Mouse (Mus musculus) megakaryocyte, embryonic 14.5 days (primary cell): ENCODE results near the gene Aplf. TPM values are rescaled to one million over a fixed set of nuclear protein-coding genes. Genes with fewer than 3 reads are reported as not detected.

Experiments used
- H3K27me3 ChIP-seq: replicated peaks from 2 replicates; pipeline ENCODE3; 2012; ENCODE audit warnings: inconsistent platforms
- H3K36me3 ChIP-seq: replicated peaks from 2 replicates; pipeline ENCODE3; 2012; ENCODE audit warnings: low read length, inconsistent platforms, mixed read lengths
- H3K4me1 ChIP-seq: 2 replicates; pipeline ENCODE4 v1.6.1; 2012; ENCODE audit warnings: inconsistent platforms
- H3K4me3 ChIP-seq: replicated peaks from 2 replicates; pipeline ENCODE3; 2012; ENCODE audit warnings: moderate library complexity, mild to moderate bottlenecking, inconsistent platforms
- H3K9me3 ChIP-seq: 2 replicates; pipeline ENCODE4 v1.6.1; 2012; ENCODE audit warnings: inconsistent platforms
- FLI1 ChIP-seq: IDR thresholded peaks from 2 replicates; pipeline ENCODE4 v1.6.1; 2012; ENCODE audit warnings: low read length, inconsistent platforms, mixed read lengths
- GATA1 ChIP-seq: IDR thresholded peaks from 3 replicates; pipeline ENCODE4 v1.6.1; 2012; ENCODE audit warnings: mixed read lengths, low read length, inconsistent platforms, borderline replicate concordance
- polyA plus RNA-seq: library from polyadenylated mRNA; stranded (reverse); fragments of >175 nt; gene quantifications from 2 replicates; pipeline ENCODE4 v1.2.3, GENCODE M21; 2012; ENCODE audit warnings: low replicate concordance; ENCODE audit not compliant: insufficient read depth

Gene Aplf
- 4.5 and 5.3 TPM in 2 replicates for polyA plus RNA-seq

DNA sequence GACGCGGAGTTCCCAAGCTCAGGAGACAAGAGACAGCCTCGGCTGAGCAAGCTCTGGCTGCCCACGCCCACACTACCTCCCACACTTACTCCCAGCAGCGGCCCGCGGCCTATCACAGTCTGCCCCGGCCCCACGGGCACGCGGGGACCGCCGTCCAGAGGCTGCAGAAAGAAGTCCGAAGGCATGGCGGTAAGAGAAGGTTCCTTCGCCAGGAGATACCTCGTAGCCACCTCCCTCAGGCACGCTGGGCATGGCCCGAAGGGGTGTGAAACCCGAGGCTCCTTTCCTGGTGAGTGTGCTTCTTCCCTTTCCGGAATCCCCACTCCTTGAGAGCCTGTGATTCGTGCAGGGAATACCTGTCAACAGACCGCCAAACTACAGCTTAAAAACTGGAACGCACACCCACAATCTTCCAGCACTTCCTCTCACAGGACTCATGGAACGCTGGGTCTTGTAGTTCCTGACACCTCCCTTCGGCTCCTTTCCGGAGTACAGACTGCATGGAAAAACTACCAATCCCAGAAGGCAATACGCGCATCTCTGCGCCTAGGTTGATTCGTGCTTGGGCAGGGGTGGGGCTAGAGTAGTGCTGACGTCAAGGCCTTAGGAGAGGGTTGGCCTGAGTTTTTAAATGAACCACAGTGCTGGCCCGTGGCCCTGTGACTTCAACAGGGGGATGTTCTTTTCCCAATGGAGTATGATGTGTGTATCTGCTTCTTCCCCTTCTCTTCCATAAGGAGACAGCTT lies at the start of gene Aplf:
Gene Aplf (minus strand): TSS at position 423 of the 747 bp plus-strand sequence.
- H3K36me3 ChIP-seq: peaks cover 16% of the 10 kb centered on the region
- H3K4me1 ChIP-seq: peaks cover 62% of the 10 kb centered on the region
- peaks cover 7% of the 10 kb centered on the region for H3K27me3 ChIP-seq
- H3K9me3 ChIP-seq: no peaks in the 10 kb centered on the region
- H3K4me3 ChIP-seq: peak within 1 kb of the TSS; percentile 94
- TF ChIP-seq GATA1: no peak
- 0 out of 2 replicates have a peak, but pooled peaks have one; percentile 29 for TF ChIP-seq FLI1

DNA sequence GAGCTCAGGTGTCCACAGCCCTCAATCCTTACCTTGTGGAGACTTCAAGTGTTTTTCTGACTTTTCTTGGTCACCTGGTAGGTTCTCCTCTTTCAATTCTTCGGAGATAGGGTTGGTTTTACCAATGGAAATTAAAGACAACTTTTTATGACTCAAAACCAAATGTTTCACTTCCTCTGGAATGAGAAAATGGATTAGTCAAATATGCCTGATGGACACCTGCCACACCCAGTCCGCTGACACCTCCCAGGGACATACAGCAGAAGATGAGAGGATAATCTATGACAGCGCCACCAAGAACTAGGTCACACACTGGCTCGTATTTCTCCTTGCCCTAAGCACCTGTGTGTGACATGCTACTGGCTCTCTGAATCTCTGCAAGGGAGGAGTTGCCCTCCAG lies 42.1 kb upstream of the Aplf start:
- Histone ChIP-seq H3K27me3 (peaks cover 23% of the 10 kb centered on the region), H3K4me3 (no peak overlapping the region), H3K9me3 (no peaks in the 10 kb centered on the region), H3K36me3 (no peaks in the 10 kb centered on the region), H3K4me1 (peaks cover 51% of the 10 kb centered on the region)
- TF ChIP-seq GATA1 (no peak), FLI1 (no peak)

DNA sequence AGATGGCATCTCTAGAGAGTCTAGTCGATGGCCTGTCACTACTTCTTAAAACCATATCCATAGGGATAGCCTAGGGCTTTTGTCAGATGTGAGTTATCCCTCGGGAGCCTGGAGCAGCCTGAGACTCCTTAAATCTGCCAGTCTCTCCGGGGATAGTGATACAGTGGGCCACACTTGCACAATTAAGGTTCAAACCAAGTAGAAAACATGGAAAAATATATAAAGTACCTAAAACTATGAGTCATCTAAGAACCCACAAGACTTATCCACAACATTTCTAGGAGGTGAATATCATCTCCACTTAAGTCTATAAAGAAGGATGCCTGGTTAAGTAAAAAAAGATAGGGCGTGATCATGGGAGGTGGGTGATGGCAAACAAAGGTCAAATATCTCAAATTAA lies 40.3 kb upstream of the Aplf start:
- no peaks in the 10 kb centered on the region for H3K9me3 ChIP-seq
- H3K4me1 ChIP-seq: peaks cover 56% of the 10 kb centered on the region
- H3K4me3 ChIP-seq: no peak overlapping the region
- no peaks in the 10 kb centered on the region for H3K36me3 ChIP-seq
- peaks cover 28% of the 10 kb centered on the region for H3K27me3 ChIP-seq
- TF ChIP-seq GATA1 (no peak), FLI1 (no peak)

DNA sequence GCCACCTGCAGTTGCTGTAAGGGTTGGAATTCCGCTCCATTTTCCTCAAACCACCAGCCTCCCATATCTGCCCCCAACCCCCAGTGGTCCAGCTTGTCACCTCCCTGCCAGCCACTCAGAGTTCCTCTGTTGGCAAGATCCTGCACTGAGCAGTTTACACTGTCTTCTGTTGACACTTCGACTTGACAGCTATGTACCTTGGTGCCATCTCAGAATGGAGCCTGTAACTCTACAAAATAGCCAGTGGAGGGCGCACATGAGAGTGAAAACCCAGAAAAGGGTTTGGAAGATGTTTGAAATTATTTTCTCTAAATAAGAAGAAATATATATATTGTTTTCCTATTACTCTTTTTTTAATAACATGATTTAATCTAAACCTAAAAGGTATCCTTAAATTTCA lies 34.3 kb upstream of the Aplf start:
- Histone ChIP-seq H3K9me3 (no peaks in the 10 kb centered on the region), H3K4me3 (no peak overlapping the region), H3K4me1 (peaks cover 53% of the 10 kb centered on the region), H3K36me3 (no peaks in the 10 kb centered on the region), H3K27me3 (peaks cover 21% of the 10 kb centered on the region)
- no peak for TF ChIP-seq FLI1
- TF ChIP-seq GATA1: no peak

DNA sequence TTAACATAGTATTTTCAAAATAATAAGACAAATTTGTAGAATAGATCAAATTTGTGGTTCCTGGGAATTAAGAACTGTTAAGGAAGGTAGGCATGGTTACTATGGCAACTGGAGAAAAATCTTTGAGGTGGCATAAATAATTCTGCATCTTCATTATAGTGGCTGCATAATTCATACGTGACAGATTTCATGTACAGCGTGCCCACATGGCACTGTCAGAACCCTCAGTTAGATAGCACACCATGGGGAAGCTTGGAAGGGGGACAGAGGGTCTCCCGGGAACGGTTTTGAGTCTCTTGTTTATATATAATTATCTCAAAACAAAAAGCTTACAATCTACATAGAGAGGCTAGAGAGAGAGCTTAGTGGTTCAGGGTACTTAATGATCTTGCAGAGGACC lies 24.6 kb upstream of the Aplf start:
- Histone ChIP-seq H3K4me1 (peaks cover 35% of the 10 kb centered on the region), H3K9me3 (peaks cover 12% of the 10 kb centered on the region), H3K27me3 (peaks cover 36% of the 10 kb centered on the region), H3K36me3 (no peaks in the 10 kb centered on the region), H3K4me3 (no peak overlapping the region)
- no peak for TF ChIP-seq GATA1
- no peak for TF ChIP-seq FLI1

DNA sequence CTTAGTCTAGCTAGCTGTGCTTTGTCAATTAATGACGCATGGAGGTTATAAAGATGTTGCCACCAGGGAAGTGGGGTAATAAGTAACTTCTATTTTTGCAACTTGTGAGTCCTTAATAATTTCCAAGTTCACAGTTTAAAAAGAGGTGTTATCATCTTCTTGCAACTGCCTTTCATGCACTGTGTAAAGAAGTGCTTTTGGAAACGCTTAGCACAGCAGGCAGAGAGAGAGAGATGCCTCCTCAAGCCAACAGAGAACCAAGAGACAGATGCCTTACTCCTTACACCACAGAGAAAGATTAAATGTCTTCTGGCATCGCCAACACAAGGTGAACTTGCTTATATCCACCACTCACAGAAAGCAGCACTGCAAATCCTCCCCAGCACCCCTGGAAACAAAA lies 24.0 kb upstream of the Aplf start:
- no peaks in the 10 kb centered on the region for H3K36me3 ChIP-seq
- H3K27me3 ChIP-seq: peaks cover 41% of the 10 kb centered on the region
- no peak for TF ChIP-seq FLI1
- TF ChIP-seq GATA1: no peak
- H3K4me1 ChIP-seq: peaks cover 35% of the 10 kb centered on the region
- H3K4me3 ChIP-seq: no peak overlapping the region
- peaks cover 18% of the 10 kb centered on the region for H3K9me3 ChIP-seq

DNA sequence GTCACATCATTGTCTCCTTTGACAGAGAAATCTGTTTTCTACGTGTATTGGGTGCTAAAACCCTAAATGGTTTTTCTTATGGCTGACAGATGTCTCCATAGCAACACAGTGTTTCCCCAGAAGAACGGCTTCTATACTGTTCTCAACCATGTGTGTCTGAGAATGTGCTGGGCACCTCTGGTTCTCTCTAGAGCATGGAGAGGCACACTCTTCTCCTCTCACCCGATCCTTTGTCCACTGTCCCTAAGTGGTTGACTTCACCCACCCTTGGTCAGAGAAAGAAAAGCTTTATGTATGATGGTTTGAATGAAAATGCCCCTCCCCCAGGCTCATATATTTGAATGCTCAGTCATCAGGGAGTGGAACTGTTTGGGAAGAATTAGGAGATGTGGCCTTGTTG lies 8.4 kb upstream of the Aplf start:
- Histone ChIP-seq H3K36me3 (peaks cover 30% of the 10 kb centered on the region), H3K4me3 (no peak overlapping the region), H3K9me3 (peaks cover 14% of the 10 kb centered on the region), H3K4me1 (peaks cover 35% of the 10 kb centered on the region), H3K27me3 (peaks cover 17% of the 10 kb centered on the region)
- TF ChIP-seq GATA1 (no peak), FLI1 (no peak)

DNA sequence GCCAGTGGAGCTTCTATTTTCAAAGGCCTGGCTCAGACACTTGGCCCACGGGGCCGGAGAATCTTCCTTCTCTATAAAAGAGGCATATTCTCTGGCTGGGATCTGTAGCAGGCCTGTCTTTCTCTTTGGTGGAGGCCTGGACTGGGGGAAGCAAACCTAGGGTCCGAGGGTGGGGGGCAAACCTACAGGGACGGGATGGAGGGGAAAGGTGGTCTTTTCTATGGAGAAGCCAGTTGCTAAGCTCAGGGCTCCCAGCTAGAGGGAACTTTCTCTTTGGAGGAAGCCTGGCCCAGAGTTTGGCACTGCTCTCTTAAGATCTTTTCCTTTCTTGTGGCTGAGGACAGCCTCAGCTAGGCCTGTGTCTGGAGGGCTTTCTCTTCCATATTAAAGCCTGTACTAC lies 668 bp upstream of the Aplf start:
- H3K4me3 ChIP-seq: peak overlapping the region; percentile 94

DNA sequence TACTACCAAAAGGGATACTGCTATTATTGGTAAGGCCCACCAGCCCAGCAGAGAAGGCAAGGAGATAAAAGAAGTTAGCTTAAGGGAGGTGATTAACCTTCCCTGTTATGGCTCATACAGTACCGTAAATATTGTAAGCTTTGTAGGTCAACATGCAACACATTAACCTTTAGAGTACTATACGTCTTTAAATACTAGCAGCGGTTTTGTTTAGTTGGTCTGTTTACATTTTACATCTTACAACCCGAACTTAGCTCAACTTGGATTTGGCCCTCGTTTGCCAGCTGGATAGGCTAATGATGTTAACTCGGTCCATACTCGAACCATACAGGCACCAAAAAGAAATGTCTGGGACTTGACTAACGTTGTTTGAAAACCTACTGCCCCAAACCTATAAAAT lies 640 bp downstream of the Aplf start:
- Histone ChIP-seq H3K27me3 (peaks cover 7% of the 10 kb centered on the region), H3K9me3 (no peaks in the 10 kb centered on the region), H3K4me1 (peaks cover 57% of the 10 kb centered on the region), H3K4me3 (peak overlapping the region; percentile 94), H3K36me3 (peaks cover 22% of the 10 kb centered on the region)
- TF ChIP-seq GATA1 (no peak), FLI1 (no peak)

More for the DNA sequence above, 668 bp upstream of the Aplf start:
- H3K9me3 ChIP-seq: no peaks in the 10 kb centered on the region
- H3K27me3 ChIP-seq: peaks cover 7% of the 10 kb centered on the region
- H3K4me1 ChIP-seq: peaks cover 66% of the 10 kb centered on the region
- H3K36me3 ChIP-seq: peaks cover 12% of the 10 kb centered on the region
- TF ChIP-seq GATA1: no peak
- no peak for TF ChIP-seq FLI1

DNA sequence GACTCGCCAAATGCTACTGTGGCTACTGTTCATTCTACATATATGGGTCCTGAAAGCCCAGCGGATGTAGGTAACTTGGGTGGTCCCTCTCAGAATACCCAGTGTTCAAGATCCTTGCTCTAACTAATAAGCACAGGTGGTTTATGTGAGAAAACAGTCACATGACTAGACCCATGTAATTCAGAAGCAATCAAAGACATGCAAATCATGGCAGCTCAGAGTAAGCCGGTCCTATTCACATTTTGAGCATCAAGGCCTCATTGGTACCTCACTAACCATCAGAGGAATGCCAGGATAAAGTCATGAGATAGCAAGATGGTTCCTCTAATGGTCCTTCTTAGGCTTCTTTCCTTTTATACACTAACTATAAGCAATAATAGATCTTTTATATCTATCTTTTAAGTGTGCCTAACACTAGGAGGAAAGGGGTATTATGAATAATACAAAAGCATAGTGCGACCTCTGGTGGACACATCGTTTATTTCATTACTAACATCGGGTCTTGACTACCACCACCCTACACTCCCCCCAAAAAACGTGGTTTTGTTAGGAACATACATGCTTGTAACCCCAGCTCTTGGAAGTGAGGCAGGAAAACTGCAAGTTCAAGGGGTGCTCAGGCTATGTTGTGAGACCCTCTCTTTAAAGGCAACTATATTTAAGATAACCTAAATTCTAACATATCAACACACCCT lies 2.0 kb downstream of the Aplf start:
- H3K27me3 ChIP-seq: no peaks in the 10 kb centered on the region
- H3K4me1 ChIP-seq: peaks cover 49% of the 10 kb centered on the region
- peaks cover 30% of the 10 kb centered on the region for H3K36me3 ChIP-seq
- H3K9me3 ChIP-seq: no peaks in the 10 kb centered on the region
- TF ChIP-seq GATA1 (no peak), FLI1 (no peak)
- peak overlapping the region; percentile 89 for H3K4me3 ChIP-seq
